Mouse (Mus musculus): ENCODE measurements around the gene Ndufv1. TPM values are rescaled to one million over a fixed set of nuclear protein-coding genes. Genes with fewer than 3 reads are reported as not detected.

Gene Ndufv1
- polyA plus RNA-seq, 1 experiment = 62.3 TPM

DNA sequence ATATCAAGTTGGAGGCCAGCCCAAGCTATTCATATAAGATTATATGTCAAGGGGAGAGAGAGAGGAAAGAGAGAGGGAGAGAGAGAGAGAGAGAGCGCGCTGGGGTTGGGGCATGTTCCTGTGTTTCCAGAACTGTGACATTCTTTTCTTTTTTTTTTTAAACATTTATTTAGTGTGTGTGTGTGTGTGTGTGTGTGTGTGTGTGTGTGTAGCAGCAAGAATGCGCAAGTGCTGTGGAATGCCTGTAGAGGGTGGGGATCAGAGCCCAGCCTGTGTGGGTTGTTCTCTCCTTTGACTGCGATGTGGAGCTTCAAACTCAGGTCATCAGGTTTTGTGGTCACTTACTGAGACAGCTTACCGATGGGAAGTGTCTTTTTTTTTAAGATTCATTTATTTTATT, 52.4 kb downstream of the Ndufv1 start:
- no peak overlapping the region for H3K4me3 ChIP-seq (ENCODE audit: insufficient read depth, low read length)
- H3K27ac ChIP-seq (ENCODE audit: insufficient read depth, low read depth, low read length) = no peak overlapping the region
- H3K4me1 ChIP-seq (ENCODE audit: control insufficient read depth, insufficient read depth, low read length) = no peaks in the 10 kb centered on the region
- TF ChIP-seq CTCF (IDR thresholded peaks at IDR 0.05; ENCODE audit: low read depth, low read length) = no peak
- TF ChIP-seq POLR2A (IDR thresholded peaks at IDR 0.05; ENCODE audit: borderline replicate concordance, low read depth, low read length) = no peak

DNA sequence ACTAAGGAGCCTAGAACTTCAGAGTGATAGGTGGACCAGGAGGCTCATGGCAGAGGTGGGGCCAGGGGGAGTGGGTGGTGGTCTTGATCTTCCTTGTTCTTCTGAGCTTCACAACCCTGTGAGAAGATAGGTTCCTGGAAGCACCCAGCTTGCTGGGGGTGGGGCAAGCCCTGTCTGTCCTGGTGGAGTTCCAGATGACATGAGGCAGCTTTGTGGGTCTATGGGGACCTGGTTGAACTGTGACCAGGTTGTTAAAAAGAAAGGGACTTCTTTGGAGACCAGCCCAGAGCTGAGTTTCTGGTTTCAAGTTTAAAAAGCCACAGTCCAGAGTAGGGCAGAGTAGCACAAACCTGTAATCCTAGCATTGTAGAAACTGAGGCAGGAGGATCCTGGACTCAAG, 53.6 kb downstream of the Ndufv1 start:
- peaks cover 3% of the 10 kb centered on the region; the same call in 1 of the 2 replicates for H3K4me1 ChIP-seq (ENCODE audit: control insufficient read depth, insufficient read depth, low read length)
- no peak overlapping the region for H3K4me3 ChIP-seq (ENCODE audit: insufficient read depth, low read length)
- H3K27ac ChIP-seq (ENCODE audit: insufficient read depth, low read depth, low read length) = no peak overlapping the region
- TF ChIP-seq POLR2A (IDR thresholded peaks at IDR 0.05; ENCODE audit: borderline replicate concordance, low read depth, low read length) = no peak
- TF ChIP-seq CTCF (IDR thresholded peaks at IDR 0.05; ENCODE audit: low read depth, low read length) = no peak

DNA sequence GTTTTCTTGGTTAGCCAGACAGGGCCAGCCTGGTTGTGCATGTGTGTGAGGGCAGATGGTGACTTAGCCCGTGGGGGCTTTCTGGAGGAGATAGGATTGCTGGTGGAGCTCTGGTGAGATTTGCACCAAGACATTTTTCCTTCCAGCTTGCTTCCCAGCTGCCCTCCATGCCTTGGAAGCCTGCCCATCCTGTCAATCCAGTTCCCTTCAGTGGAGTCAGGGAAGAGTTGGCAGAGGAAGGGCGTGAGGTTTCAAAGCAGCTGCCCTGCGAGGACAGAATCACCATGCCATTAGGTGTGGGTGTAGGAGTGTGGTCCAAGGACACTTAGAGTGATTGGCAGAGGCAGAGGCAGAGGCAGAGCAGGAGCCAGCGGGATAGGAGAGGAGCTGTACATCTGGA, 54.1 kb downstream of the Ndufv1 start, which contains the start of gene Aldh3b3:
Gene Aldh3b3 (plus strand): TSS at position 176 of the 400 bp plus-strand sequence.
- no peak within 1 kb of the TSS for H3K27ac ChIP-seq (ENCODE audit: insufficient read depth, low read depth, low read length)

More for the DNA sequence above, 54.1 kb downstream of the Ndufv1 start, which contains the start of gene Aldh3b3:
- H3K4me1 ChIP-seq (ENCODE audit: control insufficient read depth, insufficient read depth, low read length) = peaks cover 3% of the 10 kb centered on the region; the same call in 1 of the 2 replicates
- H3K4me3 ChIP-seq (ENCODE audit: insufficient read depth, low read length) = no peak within 1 kb of the TSS
- TF ChIP-seq CTCF (IDR thresholded peaks at IDR 0.05; ENCODE audit: low read depth, low read length) (no peak), POLR2A (IDR thresholded peaks at IDR 0.05; ENCODE audit: borderline replicate concordance, low read depth, low read length) (no peak)

Other genes starting within 250 kb of the Ndufv1 start
- 34.6 and 35.1 TPM in 2 replicates for gene Kmt5b, start 245.4 kb downstream of the Ndufv1 start, polyA plus RNA-seq (2012; ENCODE audit: insufficient read depth, insufficient read length, missing spikeins)
- 22.0 and 22.5 TPM in 2 replicates for gene Chka, start 161.0 kb downstream of the Ndufv1 start, polyA plus RNA-seq (2012; ENCODE audit: insufficient read depth, insufficient read length, missing spikeins)
- gene Tcirg1, start 105.7 kb downstream of the Ndufv1 start, polyA plus RNA-seq (2012; ENCODE audit: insufficient read depth, insufficient read length, missing spikeins) = 488 and 518 TPM in 2 replicates
- gene Ndufs8, start 100.0 kb downstream of the Ndufv1 start, polyA plus RNA-seq (2012; ENCODE audit: insufficient read depth, insufficient read length, missing spikeins) = 80.5 and 85.1 TPM in 2 replicates
- 83.9 and 85.6 TPM in 2 replicates for gene Aldh3b1, start 83.0 kb downstream of the Ndufv1 start, polyA plus RNA-seq (2012; ENCODE audit: insufficient read depth, insufficient read length, missing spikeins)
- gene Unc93b1, start 77.6 kb downstream of the Ndufv1 start, polyA plus RNA-seq (2012; ENCODE audit: insufficient read depth, insufficient read length, missing spikeins) = 1,272 and 1,428 TPM in 2 replicates
- gene Aldh3b3, start 54.2 kb downstream of the Ndufv1 start, polyA plus RNA-seq (2012; ENCODE audit: insufficient read depth, insufficient read length, missing spikeins) = not detected in 2 replicates
- not detected in 2 replicates for gene Aldh3b2, start 40.5 kb downstream of the Ndufv1 start, polyA plus RNA-seq (2012; ENCODE audit: insufficient read depth, insufficient read length, missing spikeins)
- 1.1 TPM in 1 of 2 replicates, not detected in the other for gene Acy3, start 26.2 kb downstream of the Ndufv1 start, polyA plus RNA-seq (2012; ENCODE audit: insufficient read depth, insufficient read length, missing spikeins)
- not detected in 2 replicates for gene Tbx10, start 20.1 kb downstream of the Ndufv1 start, polyA plus RNA-seq (2012; ENCODE audit: insufficient read depth, insufficient read length, missing spikeins)
- 7.0 and 9.9 TPM in 2 replicates for gene Nudt8, start 12.2 kb downstream of the Ndufv1 start, polyA plus RNA-seq (2012; ENCODE audit: insufficient read depth, insufficient read length, missing spikeins)
- gene Gm49405, start 12.2 kb downstream of the Ndufv1 start, polyA plus RNA-seq (2012; ENCODE audit: insufficient read depth, insufficient read length, missing spikeins) = 0.80 and 1.3 TPM in 2 replicates
- gene Doc2g, start 9.5 kb downstream of the Ndufv1 start, polyA plus RNA-seq (2012; ENCODE audit: insufficient read depth, insufficient read length, missing spikeins) = 1.4 and 3.4 TPM in 2 replicates
- gene Gstp1, start 25.2 kb upstream of the Ndufv1 start, polyA plus RNA-seq (2012; ENCODE audit: insufficient read depth, insufficient read length, missing spikeins) = 103 and 118 TPM in 2 replicates
- gene Gstp2, start 33.2 kb upstream of the Ndufv1 start, polyA plus RNA-seq (2012; ENCODE audit: insufficient read depth, insufficient read length, missing spikeins) = 2.6 TPM in 1 of 2 replicates, not detected in the other
- not detected in 2 replicates for gene Gstp3, start 46.8 kb upstream of the Ndufv1 start, polyA plus RNA-seq (2012; ENCODE audit: insufficient read depth, insufficient read length, missing spikeins)
- not detected in 2 replicates for gene Cabp2, start 68.8 kb upstream of the Ndufv1 start, polyA plus RNA-seq (2012; ENCODE audit: insufficient read depth, insufficient read length, missing spikeins)
- 98.0 and 98.3 TPM in 2 replicates for gene Cdk2ap2, start 84.4 kb upstream of the Ndufv1 start, polyA plus RNA-seq (2012; ENCODE audit: insufficient read depth, insufficient read length, missing spikeins)
- gene Pitpnm1, start 87.2 kb upstream of the Ndufv1 start, polyA plus RNA-seq (2012; ENCODE audit: insufficient read depth, insufficient read length, missing spikeins) = 72.3 and 86.7 TPM in 2 replicates
- gene Aip, start 113.1 kb upstream of the Ndufv1 start, polyA plus RNA-seq (2012; ENCODE audit: insufficient read depth, insufficient read length, missing spikeins) = 75.1 and 75.6 TPM in 2 replicates
- gene Gpr152, start 127.0 kb upstream of the Ndufv1 start, polyA plus RNA-seq (2012; ENCODE audit: insufficient read depth, insufficient read length, missing spikeins) = not detected in 2 replicates
- not detected in 2 replicates for gene Cabp4, start 131.2 kb upstream of the Ndufv1 start, polyA plus RNA-seq (2012; ENCODE audit: insufficient read depth, insufficient read length, missing spikeins)
- 276 and 314 TPM in 2 replicates for gene Coro1b, start 135.8 kb upstream of the Ndufv1 start, polyA plus RNA-seq (2012; ENCODE audit: insufficient read depth, insufficient read length, missing spikeins)
- gene Ptprcap, start 140.8 kb upstream of the Ndufv1 start, polyA plus RNA-seq (2012; ENCODE audit: insufficient read depth, insufficient read length, missing spikeins) = 0.87 and 2.3 TPM in 2 replicates
- gene Rps6kb2, start 150.5 kb upstream of the Ndufv1 start, polyA plus RNA-seq (2012; ENCODE audit: insufficient read depth, insufficient read length, missing spikeins) = 32.3 and 39.5 TPM in 2 replicates
- 0.68 and 1.1 TPM in 2 replicates for gene Carns1, start 162.7 kb upstream of the Ndufv1 start, polyA plus RNA-seq (2012; ENCODE audit: insufficient read depth, insufficient read length, missing spikeins)
- 0.77 and 0.83 TPM in 2 replicates for gene Tbc1d10c, start 178.5 kb upstream of the Ndufv1 start, polyA plus RNA-seq (2012; ENCODE audit: insufficient read depth, insufficient read length, missing spikeins)
- gene Ppp1ca, start 179.3 kb upstream of the Ndufv1 start, polyA plus RNA-seq (2012; ENCODE audit: insufficient read depth, insufficient read length, missing spikeins) = 299 and 331 TPM in 2 replicates
- 25.1 and 27.2 TPM in 2 replicates for gene Rad9a, start 188.9 kb upstream of the Ndufv1 start, polyA plus RNA-seq (2012; ENCODE audit: insufficient read depth, insufficient read length, missing spikeins)
- 0.40 and 0.56 TPM in 2 replicates for gene Clcf1, start 201.4 kb upstream of the Ndufv1 start, polyA plus RNA-seq (2012; ENCODE audit: insufficient read depth, insufficient read length, missing spikeins)
- gene AC109138.7, start 201.6 kb upstream of the Ndufv1 start, polyA plus RNA-seq (2012; ENCODE audit: insufficient read depth, insufficient read length, missing spikeins) = not detected in 2 replicates
- gene Pold4, start 219.1 kb upstream of the Ndufv1 start, polyA plus RNA-seq (2012; ENCODE audit: insufficient read depth, insufficient read length, missing spikeins) = 77.5 and 93.5 TPM in 2 replicates

Data from bone marrow macrophage, adult 2 months (primary cell).